Mouse (Mus musculus) heart, postnatal 14 days (tissue): ENCODE measurements around the gene Gm28051. TPM values are rescaled to one million over a fixed set of nuclear protein-coding genes. Genes with fewer than 3 reads are reported as not detected.

Source experiments
- DNase-seq, 2 experiments: peaks; one replicate each; pipeline ENCODE4 v3.0.0; 2021 to 2022
- intact Hi-C: fragments of 180-260 bp; cut with DNase I; formaldehyde crosslinking; loops from one replicate; pipeline ENCODE4 v1.15.1; 2025
- long read RNA-seq, 2 experiments: library from polyadenylated mRNA; stranded (forward); transcript quantifications; one replicate each; pipeline ENCODE4 v2.0.0; 2021
- total RNA-seq, 2 experiments: library from RNA; stranded (reverse); gene quantifications; 2 replicates each; pipeline ENCODE4 v1.2.3; 2021

Gene Gm28051
- not detected for total RNA-seq
- long read RNA-seq, experiment 1 = 0 reads
- long read RNA-seq, experiment 2, partial matches to known transcripts = 0 of 2 reads
- long read RNA-seq, experiment 2, other reads (novel, unspliced or antisense) = 2 of 2 reads

DNA sequence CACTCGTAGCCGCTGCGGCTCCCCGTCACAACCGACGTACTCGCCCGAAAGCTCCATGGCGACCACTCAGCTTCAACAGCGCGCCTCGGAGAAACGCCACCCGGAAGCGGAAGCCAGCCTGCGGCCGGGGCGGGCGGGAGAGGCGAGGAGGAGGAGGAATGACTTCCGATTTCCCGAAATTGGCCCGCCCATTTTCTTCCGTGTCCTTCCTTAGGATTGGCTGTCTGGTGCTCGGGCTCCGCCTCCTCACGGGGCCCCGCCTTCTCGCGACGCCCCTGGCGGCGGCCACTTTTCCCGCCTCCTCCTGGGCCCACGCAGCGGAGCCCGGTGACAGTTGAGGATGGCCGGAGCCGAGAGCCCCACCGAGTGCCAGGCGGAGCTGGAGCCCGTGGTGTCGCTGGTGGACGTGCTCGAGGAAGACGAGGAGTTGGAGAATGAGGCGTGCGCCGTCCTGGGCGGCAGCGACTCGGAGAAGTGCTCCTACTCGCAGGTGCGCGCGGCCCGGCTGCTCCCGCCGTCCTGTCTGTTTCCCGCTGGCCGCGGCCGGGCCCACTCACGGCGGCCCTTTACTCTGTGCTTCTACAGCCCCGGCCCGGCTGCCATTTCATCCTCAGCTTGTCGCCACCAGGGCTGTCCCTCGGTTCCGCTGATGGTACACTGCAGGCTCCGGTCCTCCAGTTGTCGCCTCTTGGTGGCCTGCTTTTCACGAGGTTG, at the start of gene Gm28051, which contains the start of the genes Gon7 and Ubr7:
Gene Gm28051 (minus strand): TSS at position 77 of the 714 bp plus-strand sequence.
Gene Gon7 (minus strand): TSS at position 115 of the 714 bp plus-strand sequence.
Gene Ubr7 (plus strand): TSS at position 279 of the 714 bp plus-strand sequence.
- intact Hi-C loops = loop anchor here (5.0 kb wide), 1 partner anchor 119 kb away; the partner anchor contains the start of gene Btbd7
- DNase-seq = peak; percentile 95 to 97

- no peak for DNase-seq
- intact Hi-C loops = loop anchor here (10.0 kb wide), 1 partner anchor 265 kb away; no protein-coding TSS in a partner anchor
These were observed 42.0 kb upstream of the Gm28051 start for GRCm38 (mm10) chr12:102799528-102799927.

DNA sequence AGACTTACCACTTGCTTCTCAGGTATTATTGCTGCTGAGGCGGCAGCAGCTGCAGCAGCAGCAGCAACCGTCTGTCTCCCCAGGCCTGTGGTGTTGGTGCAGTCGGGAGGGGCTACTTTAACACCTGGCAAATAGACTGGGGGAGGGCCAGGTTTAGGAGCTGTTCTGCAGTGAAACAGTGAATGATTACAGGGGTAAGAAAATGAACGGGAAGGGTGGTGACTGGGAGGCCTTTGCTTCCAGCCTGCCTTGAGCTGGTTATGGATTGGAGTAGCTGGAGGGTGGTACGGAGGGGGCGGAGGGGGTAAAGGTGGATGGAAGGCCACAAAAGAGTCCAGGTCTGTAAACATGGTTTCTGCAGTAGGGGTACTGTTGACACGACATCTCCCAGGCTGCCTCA, 30.4 kb upstream of the Gm28051 start:
- intact Hi-C loops = no loop called here
- no peak for DNase-seq

- intact Hi-C loops = no loop called here
These were observed 28.0 kb upstream of the Gm28051 start for GRCm38 (mm10) chr12:102785593-102785985.

GRCm38 (mm10) chr12:102784899-102785592, 27.5 kb upstream of the Gm28051 start:
- intact Hi-C loops = no loop called here
- DNase-seq = no peak

More at GRCm38 (mm10) chr12:102785593-102785985, 28.0 kb upstream of the Gm28051 start:
- DNase-seq = no peak

- intact Hi-C loops = no loop called here
- DNase-seq = no peak
These were observed 25.3 kb upstream of the Gm28051 start for GRCm38 (mm10) chr12:102782841-102783240.

DNA sequence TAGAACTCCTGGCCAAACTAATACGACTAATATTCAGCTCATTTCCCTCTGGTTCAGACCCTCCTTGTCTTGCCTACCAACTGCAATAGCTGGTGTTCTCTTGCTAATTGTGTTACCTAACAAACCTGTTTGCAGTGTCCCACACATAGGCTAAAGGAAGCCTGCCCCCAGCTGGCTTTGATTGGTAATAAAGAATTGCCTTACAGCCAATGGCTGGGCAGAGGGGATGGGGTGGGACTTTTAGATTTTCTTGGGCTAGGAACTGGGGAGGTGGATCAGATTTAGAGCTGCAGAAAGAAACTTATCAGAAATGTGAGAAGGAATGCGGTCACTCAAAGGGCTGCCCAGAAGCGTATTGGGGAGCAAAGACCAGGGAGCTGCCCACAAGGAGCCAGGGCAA, 21.9 kb upstream of the Gm28051 start:
- intact Hi-C loops = no loop called here
- DNase-seq = no peak

DNA sequence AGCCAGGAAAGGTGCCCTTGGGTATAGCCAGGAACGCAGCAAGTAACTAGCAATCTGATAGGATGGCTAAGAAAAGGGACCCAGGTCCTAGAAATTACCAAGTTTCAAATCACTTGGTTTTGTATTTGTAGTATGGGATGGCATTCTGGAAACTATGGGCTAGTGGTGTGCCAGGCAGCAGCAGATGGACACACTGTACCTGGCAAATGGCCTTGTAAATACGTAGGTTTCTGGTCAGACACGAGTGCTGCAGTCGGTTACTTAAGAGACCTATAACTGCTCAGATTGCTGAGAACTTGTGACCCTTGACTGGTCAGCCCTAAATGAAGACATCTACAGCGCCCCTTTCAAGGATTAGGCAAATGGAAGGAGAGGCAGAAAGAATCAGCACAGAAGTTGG, 20.6 kb upstream of the Gm28051 start:
- no peak for DNase-seq
- intact Hi-C loops = no loop called here

DNA sequence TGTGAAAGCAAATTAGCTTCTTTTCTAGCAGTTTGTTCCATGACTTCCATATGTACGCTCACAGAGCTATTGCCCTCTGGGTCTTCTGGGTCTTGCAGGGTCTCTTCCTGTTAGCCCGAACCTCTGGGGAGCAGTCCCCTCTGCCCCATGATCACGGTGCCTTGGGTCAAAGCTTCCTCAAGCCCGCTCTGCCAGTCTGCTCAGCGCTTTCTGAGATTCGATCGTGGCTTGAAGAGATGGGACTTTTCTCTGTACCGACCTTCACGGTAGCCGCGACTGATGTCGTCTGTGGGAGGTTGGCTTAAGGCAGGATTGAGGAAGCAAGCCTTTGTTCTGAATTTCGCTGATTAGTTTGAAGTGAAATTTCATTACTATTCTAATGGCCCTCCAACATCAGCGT, 18.5 kb upstream of the Gm28051 start:
- intact Hi-C loops = no loop called here

GRCm38 (mm10) chr12:102772676-102773075, 15.1 kb upstream of the Gm28051 start:
- intact Hi-C loops = no loop called here
- DNase-seq = no peak

More for the DNA sequence above, 18.5 kb upstream of the Gm28051 start:
- DNase-seq = no peak

DNA sequence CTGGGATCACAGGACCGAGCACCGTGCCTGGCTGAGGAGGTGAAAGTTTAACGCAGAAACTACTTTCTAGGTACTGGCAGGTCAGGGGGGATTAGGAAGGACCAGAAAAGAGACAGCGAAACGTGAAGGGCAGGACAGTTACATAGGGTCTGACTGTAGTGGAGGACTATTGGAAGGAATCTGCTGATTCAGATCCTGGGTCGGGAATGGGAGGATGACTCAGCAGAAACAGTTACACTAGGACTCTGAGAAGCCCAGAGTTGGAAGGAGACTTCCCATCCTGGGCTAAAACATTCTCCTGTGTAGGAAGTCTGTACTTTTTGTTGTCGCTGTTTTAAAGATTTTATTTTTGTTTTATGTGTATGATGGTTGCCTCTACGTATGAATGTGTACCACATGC, 14.0 kb upstream of the Gm28051 start:
- intact Hi-C loops = no loop called here

DNA sequence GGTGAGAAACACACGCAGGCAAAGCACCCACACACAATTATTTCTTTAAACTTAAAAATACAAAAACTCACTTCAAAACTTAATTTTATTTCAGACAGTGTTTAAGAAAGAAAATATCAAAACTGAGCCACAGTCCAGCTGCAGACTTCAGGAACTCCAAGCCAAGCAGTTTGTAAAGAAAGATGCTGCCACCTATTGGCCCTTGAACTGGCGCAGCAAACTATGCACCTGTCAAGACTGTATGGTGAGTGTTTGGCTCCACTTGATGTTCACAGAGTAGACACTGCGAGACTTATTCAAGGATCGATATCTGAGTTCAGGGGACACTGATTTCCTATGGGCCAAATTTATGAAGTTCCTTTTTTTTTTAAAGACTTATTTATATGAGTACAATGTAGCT, 11.4 kb upstream of the Gm28051 start:
- no peak for DNase-seq
- intact Hi-C loops = no loop called here

More for the DNA sequence above, 14.0 kb upstream of the Gm28051 start:
- no peak for DNase-seq

- no peak for DNase-seq
- intact Hi-C loops = no loop called here
These were observed 6.1 kb upstream of the Gm28051 start for GRCm38 (mm10) chr12:102763696-102764095.

DNA sequence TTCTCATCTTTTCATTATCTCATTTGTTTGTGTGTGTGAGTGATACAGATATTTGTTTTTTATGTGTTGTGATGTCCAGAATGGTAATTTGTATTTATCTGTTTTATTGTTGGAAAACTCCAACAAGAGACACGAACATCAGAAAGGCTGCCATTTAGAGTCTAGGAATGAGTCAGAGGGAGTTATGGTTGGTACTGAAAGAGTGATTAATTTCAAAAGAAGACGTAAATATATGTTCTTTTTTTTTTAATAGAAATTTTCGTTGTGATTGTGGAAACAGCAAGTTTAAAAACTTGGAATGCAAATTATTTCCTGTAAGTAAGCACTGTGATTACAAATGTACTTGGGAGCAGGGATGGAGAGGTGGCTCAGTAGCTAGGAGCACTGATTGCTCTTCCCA, 4.1 kb upstream of the Gm28051 start:
- intact Hi-C loops = no loop called here
- DNase-seq = no peak

DNA sequence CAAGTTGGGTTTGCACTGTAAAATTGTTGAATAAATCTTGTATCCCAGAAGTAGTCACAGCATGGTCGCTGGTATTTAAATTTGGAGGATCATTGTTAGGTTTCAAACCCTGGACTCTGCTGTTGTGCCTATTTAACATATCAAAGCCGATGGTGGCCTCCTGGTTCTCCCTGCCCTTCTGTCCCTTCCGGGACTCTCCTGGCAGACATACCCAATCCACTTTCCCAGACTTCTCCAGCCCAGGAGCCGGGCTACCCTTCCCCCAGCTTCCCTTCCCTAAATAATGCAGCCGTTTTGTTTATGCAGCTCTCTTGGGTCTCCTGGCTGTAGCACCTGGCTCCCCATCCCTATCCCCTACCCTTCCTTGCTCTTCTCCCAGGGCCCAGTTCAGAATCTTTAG, 1.4 kb upstream of the Gm28051 start:
- DNase-seq = no peak
- intact Hi-C loops = loop anchor here (5.0 kb wide), 1 partner anchor 118 kb away; the partner anchor contains the start of gene Btbd7

- intact Hi-C loops = loop anchor here (5.0 kb wide), 1 partner anchor 119 kb away; the partner anchor contains the start of gene Btbd7
- no peak for DNase-seq
These were observed 815 bp upstream of the Gm28051 start, which contains the start of gene Gm20604 for GRCm38 (mm10) chr12:102758403-102758756. Gene Gm20604 (minus strand): TSS chr12:102758672.

- DNase-seq = peak in 1 of 2 experiments; percentile 20
- intact Hi-C loops = loop anchor here (5.0 kb wide), 1 partner anchor 120 kb away; the partner anchor contains the start of gene Btbd7
These were observed 393 bp downstream of the Gm28051 start for GRCm38 (mm10) chr12:102757055-102757688.

DNA sequence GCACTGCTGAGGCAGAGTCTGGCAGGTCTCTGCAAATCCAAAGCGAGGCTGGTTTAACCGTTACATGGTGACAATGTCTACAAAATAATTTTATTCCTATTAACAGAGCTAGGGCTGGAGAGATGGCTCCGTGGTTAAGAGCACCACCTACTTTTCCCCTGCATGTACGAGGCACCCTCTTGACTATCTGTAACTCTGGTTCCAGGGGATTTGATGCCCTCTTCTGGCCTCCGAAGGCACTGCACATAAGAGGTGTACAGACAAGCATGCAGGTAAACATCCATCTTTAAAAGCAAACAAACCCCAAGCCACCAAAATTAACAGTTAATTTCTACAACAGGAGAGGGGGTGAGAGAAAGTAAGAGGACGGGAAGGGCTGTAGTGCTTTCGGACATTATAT, 1.3 kb downstream of the Gm28051 start:
- no peak for DNase-seq
- intact Hi-C loops = loop anchor here (5.0 kb wide), 1 partner anchor 121 kb away; the partner anchor contains the start of gene Btbd7

- intact Hi-C loops = no loop called here
These were observed 9.3 kb downstream of the Gm28051 start for GRCm38 (mm10) chr12:102748256-102748655.

DNA sequence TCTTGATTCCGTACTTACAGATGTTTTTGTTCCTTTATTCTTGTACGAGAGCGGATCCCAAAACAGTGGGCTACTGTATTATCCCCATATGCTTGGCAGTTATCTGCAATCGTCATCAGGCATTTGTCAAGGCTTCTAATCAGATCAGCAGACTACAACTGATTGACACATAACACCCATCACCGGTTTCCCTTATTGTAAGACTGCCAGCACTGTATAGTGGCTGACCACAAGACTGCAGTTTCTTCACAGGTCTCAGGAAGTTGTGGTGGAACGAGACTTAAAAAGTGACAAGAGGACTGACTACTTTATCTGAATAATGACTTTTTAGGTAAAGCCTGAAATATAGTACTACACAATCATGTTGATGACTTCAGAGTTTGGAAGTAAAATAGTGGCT, 12.7 kb downstream of the Gm28051 start:
- intact Hi-C loops = loop anchor here (5.0 kb wide), 1 partner anchor 132 kb away; the partner anchor contains the start of gene Btbd7
- no peak for DNase-seq

More at GRCm38 (mm10) chr12:102748256-102748655, 9.3 kb downstream of the Gm28051 start:
- DNase-seq = no peak
